Mouse (Mus musculus): ENCODE measurements around the gene Ccdc160. TPM values are rescaled to one million over a fixed set of nuclear protein-coding genes. Genes with fewer than 3 reads are reported as not detected.

Gene Ccdc160
- polyA plus RNA-seq, 1 experiment from 2014 or later = 3.7 TPM

GRCm38 (mm10) chrX:52759232-52759631 lies 31.8 kb upstream of the Ccdc160 start:
- no peak for DNase-seq (ENCODE audit: low spot score)
- Histone ChIP-seq H3K4me1 (ENCODE audit: control insufficient read depth, insufficient read depth, low read length) (no peaks in the 10 kb centered on the region), H3K4me2 (ENCODE audit: low read length) (no peak overlapping the region), H3K27me3 (replicated peaks; ENCODE audit: control insufficient read depth, insufficient read depth, low read length) (no peaks in the 10 kb centered on the region), H3K4me3 (ENCODE audit: low read depth, low read length) (no peak overlapping the region), H3K36me3 (ENCODE audit: control insufficient read depth, insufficient read depth, low read length) (no peaks in the 10 kb centered on the region), H3K9me3 (replicated peaks; ENCODE audit: control insufficient read depth, low read length) (no peaks in the 10 kb centered on the region), H3K9ac (ENCODE audit: low read length) (no peak overlapping the region), H3K27ac (ENCODE audit: low read depth, low read length) (no peak overlapping the region)
- WGBS = 83% methylated on average over 2 of the region's 2 CpGs
- no peak for ATAC-seq

DNA sequence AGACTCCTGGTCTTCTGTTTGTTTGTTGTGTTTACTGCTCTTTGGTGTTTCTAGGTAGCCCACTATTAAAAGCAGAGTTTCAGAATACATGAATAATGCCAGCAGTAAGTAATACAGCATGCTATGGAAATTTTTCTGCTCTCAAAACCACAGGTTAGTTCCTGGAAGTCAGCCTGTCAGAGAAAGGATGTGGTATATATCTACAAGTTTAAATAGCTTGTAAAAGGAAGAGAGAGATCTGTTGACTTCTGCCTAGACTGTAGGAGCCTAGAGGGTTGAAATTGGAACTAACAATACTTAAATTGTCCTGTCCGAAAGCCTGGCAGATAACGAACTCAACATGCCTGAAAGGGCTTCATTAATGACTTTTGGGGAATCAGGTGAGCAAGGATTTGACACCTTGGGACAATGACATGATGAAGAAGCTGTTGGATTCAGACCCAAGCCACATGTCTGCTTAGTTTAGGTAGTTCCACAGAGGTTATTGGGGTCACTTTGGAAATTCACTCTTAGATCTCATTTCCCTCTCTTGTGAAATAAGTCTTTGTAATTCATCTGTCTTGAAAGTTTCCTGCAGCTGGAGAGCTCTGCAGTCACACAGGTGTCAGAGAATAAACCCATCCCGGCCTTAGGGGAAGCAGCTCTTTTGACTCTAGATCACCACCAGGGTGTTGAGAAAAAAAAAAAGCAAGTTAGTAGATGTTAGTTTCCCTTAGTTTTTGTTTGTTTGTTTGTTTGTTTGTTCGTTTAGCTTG lies 30.6 kb upstream of the Ccdc160 start:
- H3K4me2 ChIP-seq (ENCODE audit: low read length) = no peak overlapping the region
- no peaks in the 10 kb centered on the region for H3K9me3 ChIP-seq (replicated peaks; ENCODE audit: control insufficient read depth, low read length)
- no peak for DNase-seq (ENCODE audit: low spot score)
- WGBS = 63% methylated on average over 4 of the region's 4 CpGs
- no peak overlapping the region for H3K4me3 ChIP-seq (ENCODE audit: low read depth, low read length)
- H3K36me3 ChIP-seq (ENCODE audit: control insufficient read depth, insufficient read depth, low read length) = no peaks in the 10 kb centered on the region
- H3K4me1 ChIP-seq (ENCODE audit: control insufficient read depth, insufficient read depth, low read length) = no peaks in the 10 kb centered on the region
- H3K27ac ChIP-seq (ENCODE audit: low read depth, low read length) = no peak overlapping the region
- no peak for ATAC-seq
- no peaks in the 10 kb centered on the region for H3K27me3 ChIP-seq (replicated peaks; ENCODE audit: control insufficient read depth, insufficient read depth, low read length)
- no peak overlapping the region for H3K9ac ChIP-seq (ENCODE audit: low read length)

DNA sequence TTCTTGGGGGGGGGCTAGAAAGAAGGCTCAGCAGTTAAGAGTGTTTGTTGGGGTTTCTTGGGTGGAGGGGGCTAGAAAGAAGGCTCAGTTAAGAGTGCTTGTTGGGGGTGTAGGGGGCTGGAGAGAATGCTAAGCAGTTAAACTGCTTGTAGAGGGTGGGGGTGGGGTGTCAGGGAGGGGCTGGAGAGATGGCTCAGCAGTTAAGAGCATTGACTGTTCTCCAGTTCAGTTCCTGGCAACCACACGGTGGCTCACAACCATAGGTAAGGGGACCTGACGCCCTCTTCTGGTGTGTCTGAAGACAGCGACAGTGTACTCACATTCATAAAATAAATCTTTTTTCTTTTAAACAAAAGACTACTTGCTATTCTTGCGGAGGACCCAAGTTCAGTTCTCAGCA lies 28.8 kb upstream of the Ccdc160 start:
- H3K27ac ChIP-seq (ENCODE audit: low read depth, low read length) = no peak overlapping the region
- DNase-seq (ENCODE audit: low spot score) (no peak), ATAC-seq (no peak)
- H3K4me1 ChIP-seq (ENCODE audit: control insufficient read depth, insufficient read depth, low read length) = no peaks in the 10 kb centered on the region
- no peaks in the 10 kb centered on the region for H3K9me3 ChIP-seq (replicated peaks; ENCODE audit: control insufficient read depth, low read length)
- no peak overlapping the region for H3K4me3 ChIP-seq (ENCODE audit: low read depth, low read length)
- 70% methylated on average over 4 of the region's 4 CpGs for WGBS
- no peak overlapping the region for H3K9ac ChIP-seq (ENCODE audit: low read length)
- H3K27me3 ChIP-seq (replicated peaks; ENCODE audit: control insufficient read depth, insufficient read depth, low read length) = no peaks in the 10 kb centered on the region
- no peak overlapping the region for H3K4me2 ChIP-seq (ENCODE audit: low read length)
- H3K36me3 ChIP-seq (ENCODE audit: control insufficient read depth, insufficient read depth, low read length) = no peaks in the 10 kb centered on the region

- no peaks in the 10 kb centered on the region for H3K36me3 ChIP-seq (ENCODE audit: control insufficient read depth, insufficient read depth, low read length)
- DNase-seq (ENCODE audit: low spot score) (no peak), ATAC-seq (no peak)
- no peak overlapping the region for H3K4me3 ChIP-seq (ENCODE audit: low read depth, low read length)
- no peak overlapping the region for H3K27ac ChIP-seq (ENCODE audit: low read depth, low read length)
- no peaks in the 10 kb centered on the region for H3K4me1 ChIP-seq (ENCODE audit: control insufficient read depth, insufficient read depth, low read length)
- no peak overlapping the region for H3K4me2 ChIP-seq (ENCODE audit: low read length)
- no peak overlapping the region for H3K9ac ChIP-seq (ENCODE audit: low read length)
- H3K27me3 ChIP-seq (replicated peaks; ENCODE audit: control insufficient read depth, insufficient read depth, low read length) = no peaks in the 10 kb centered on the region
- 57% methylated on average over 3 of the region's 3 CpGs for WGBS
- H3K9me3 ChIP-seq (replicated peaks; ENCODE audit: control insufficient read depth, low read length) = no peaks in the 10 kb centered on the region
Measured at GRCm38 (mm10) chrX:52775973-52776372, 15.0 kb upstream of the Ccdc160 start.

DNA sequence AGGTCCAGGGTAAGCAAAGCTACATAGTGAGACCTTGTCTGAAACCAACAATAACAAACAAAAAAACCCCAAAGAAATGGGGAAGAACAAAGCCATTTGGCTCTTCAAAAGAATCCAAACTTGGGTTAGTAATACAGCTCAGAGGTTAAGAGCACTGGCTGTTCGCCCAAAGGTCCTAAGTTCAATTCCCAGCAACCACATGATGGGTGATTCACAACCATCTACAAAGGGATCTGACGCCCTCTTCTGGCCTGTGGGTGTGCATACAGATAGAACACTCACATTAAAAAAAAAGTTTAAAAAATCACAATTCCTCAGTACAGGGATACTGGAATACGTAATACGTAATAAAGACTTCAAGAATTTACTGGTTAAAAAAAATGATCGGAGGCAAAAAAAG lies 13.3 kb upstream of the Ccdc160 start:
- H3K4me3 ChIP-seq (ENCODE audit: low read depth, low read length) = no peak overlapping the region
- H3K4me1 ChIP-seq (ENCODE audit: control insufficient read depth, insufficient read depth, low read length) = no peaks in the 10 kb centered on the region
- WGBS = 83% methylated on average over 5 of the region's 5 CpGs
- no peaks in the 10 kb centered on the region for H3K9me3 ChIP-seq (replicated peaks; ENCODE audit: control insufficient read depth, low read length)
- H3K27me3 ChIP-seq (replicated peaks; ENCODE audit: control insufficient read depth, insufficient read depth, low read length) = no peaks in the 10 kb centered on the region
- no peak for ATAC-seq
- DNase-seq (ENCODE audit: low spot score) = no peak
- no peaks in the 10 kb centered on the region for H3K36me3 ChIP-seq (ENCODE audit: control insufficient read depth, insufficient read depth, low read length)
- no peak overlapping the region for H3K9ac ChIP-seq (ENCODE audit: low read length)
- H3K4me2 ChIP-seq (ENCODE audit: low read length) = no peak overlapping the region
- no peak overlapping the region for H3K27ac ChIP-seq (ENCODE audit: low read depth, low read length)

- ATAC-seq (no peak), DNase-seq (ENCODE audit: low spot score) (no peak)
- WGBS = 72% methylated on average over 5 of the region's 5 CpGs
- Histone ChIP-seq H3K9me3 (replicated peaks; ENCODE audit: control insufficient read depth, low read length) (no peaks in the 10 kb centered on the region), H3K9ac (ENCODE audit: low read length) (no peak overlapping the region), H3K4me2 (ENCODE audit: low read length) (no peak overlapping the region), H3K27ac (ENCODE audit: low read depth, low read length) (no peak overlapping the region), H3K27me3 (replicated peaks; ENCODE audit: control insufficient read depth, insufficient read depth, low read length) (no peaks in the 10 kb centered on the region), H3K4me1 (ENCODE audit: control insufficient read depth, insufficient read depth, low read length) (no peaks in the 10 kb centered on the region), H3K36me3 (ENCODE audit: control insufficient read depth, insufficient read depth, low read length) (no peaks in the 10 kb centered on the region), H3K4me3 (ENCODE audit: low read depth, low read length) (no peak overlapping the region)
Measured at GRCm38 (mm10) chrX:52783898-52784297, 7.1 kb upstream of the Ccdc160 start.

DNA sequence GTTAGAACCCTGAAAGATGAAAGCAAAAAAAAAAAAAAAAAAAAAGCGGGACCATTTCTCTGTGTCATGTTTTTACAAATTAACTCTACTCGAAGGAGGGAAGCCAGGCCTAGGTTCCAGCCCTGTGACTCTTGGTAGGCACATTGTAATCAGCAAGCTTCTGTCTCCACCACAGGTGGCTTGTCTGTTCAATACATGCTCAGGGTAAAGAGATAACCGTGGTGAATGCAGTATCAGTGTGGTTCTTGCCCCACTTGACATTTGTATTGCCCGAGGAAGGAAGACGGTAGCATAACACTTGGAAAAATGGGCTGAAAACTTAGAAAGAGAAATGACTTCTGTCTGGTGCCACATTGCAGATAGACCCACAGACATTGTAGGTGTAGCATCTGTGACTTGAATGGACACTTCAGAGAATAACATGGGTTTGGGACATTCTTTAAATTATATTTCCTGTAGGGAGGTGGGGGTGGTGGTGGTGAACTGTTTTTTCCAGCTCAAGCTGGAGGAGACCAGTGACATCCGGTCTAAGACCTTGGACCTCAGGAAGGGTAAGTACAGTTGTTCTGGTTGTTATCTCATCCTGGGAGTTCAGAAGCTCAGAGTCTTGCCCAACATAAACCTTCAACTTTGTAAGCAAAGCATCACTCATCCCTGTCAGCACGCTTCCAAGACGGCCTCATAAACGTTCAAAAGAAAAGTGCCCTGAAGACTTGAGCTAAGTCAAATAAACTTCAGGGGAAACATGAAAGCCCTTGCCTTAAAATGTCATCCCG lies 1.1 kb downstream of the Ccdc160 start:
- Histone ChIP-seq H3K9me3 (replicated peaks; ENCODE audit: control insufficient read depth, low read length) (no peaks in the 10 kb centered on the region), H3K4me3 (ENCODE audit: low read depth, low read length) (no peak overlapping the region), H3K4me1 (ENCODE audit: control insufficient read depth, insufficient read depth, low read length) (no peaks in the 10 kb centered on the region), H3K27me3 (replicated peaks; ENCODE audit: control insufficient read depth, insufficient read depth, low read length) (no peaks in the 10 kb centered on the region), H3K4me2 (ENCODE audit: low read length) (no peak overlapping the region), H3K27ac (ENCODE audit: low read depth, low read length) (no peak overlapping the region), H3K36me3 (ENCODE audit: control insufficient read depth, insufficient read depth, low read length) (no peaks in the 10 kb centered on the region), H3K9ac (ENCODE audit: low read length) (no peak overlapping the region)
- no peak for ATAC-seq
- DNase-seq (ENCODE audit: low spot score) = no peak
- 56% methylated on average over 10 of the region's 10 CpGs for WGBS

- Histone ChIP-seq H3K4me2 (ENCODE audit: low read length) (no peak overlapping the region), H3K27me3 (replicated peaks; ENCODE audit: control insufficient read depth, insufficient read depth, low read length) (no peaks in the 10 kb centered on the region), H3K36me3 (ENCODE audit: control insufficient read depth, insufficient read depth, low read length) (no peaks in the 10 kb centered on the region), H3K4me1 (ENCODE audit: control insufficient read depth, insufficient read depth, low read length) (no peaks in the 10 kb centered on the region), H3K9ac (ENCODE audit: low read length) (no peak overlapping the region), H3K4me3 (ENCODE audit: low read depth, low read length) (no peak overlapping the region), H3K9me3 (replicated peaks; ENCODE audit: control insufficient read depth, low read length) (no peaks in the 10 kb centered on the region), H3K27ac (ENCODE audit: low read depth, low read length) (no peak overlapping the region)
- DNase-seq (ENCODE audit: low spot score) (no peak), ATAC-seq (no peak)
- 55% methylated on average over 6 of the region's 6 CpGs for WGBS
Measured at GRCm38 (mm10) chrX:52792861-52793260, 1.9 kb downstream of the Ccdc160 start.

DNA sequence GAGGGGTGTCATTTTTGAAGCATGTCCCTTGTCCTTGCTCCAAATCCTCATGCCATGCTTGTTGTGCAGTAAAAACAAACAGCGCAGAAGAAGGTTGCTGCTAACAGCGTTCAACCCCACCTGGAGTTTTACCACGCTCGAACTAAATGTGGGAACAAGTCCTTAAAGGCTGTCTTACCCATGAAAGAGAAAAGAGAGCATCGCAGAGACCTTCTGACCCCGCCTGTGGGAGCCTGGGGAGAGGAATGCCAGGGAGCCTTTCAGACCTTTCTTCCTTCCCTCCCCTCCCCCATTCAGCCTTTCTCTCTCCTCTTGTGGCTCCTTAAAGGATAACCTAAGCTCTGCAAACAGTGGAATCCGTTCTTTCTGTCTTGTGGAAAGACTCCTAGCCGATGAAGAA lies 4.8 kb downstream of the Ccdc160 start:
- H3K9me3 ChIP-seq (replicated peaks; ENCODE audit: control insufficient read depth, low read length) = no peaks in the 10 kb centered on the region
- DNase-seq (ENCODE audit: low spot score) = no peak
- no peak for ATAC-seq
- no peak overlapping the region for H3K4me3 ChIP-seq (ENCODE audit: low read depth, low read length)
- H3K36me3 ChIP-seq (ENCODE audit: control insufficient read depth, insufficient read depth, low read length) = no peaks in the 10 kb centered on the region
- no peaks in the 10 kb centered on the region for H3K27me3 ChIP-seq (replicated peaks; ENCODE audit: control insufficient read depth, insufficient read depth, low read length)
- no peak overlapping the region for H3K27ac ChIP-seq (ENCODE audit: low read depth, low read length)
- no peaks in the 10 kb centered on the region for H3K4me1 ChIP-seq (ENCODE audit: control insufficient read depth, insufficient read depth, low read length)
- H3K9ac ChIP-seq (ENCODE audit: low read length) = no peak overlapping the region
- no peak overlapping the region for H3K4me2 ChIP-seq (ENCODE audit: low read length)
- 26% methylated on average over 8 of the region's 8 CpGs for WGBS
